Mouse (Mus musculus) midbrain, embryonic 15.5 days (tissue): ENCODE results near the gene Gm20538. TPM values are rescaled to one million over a fixed set of nuclear protein-coding genes. Genes with fewer than 3 reads are reported as not detected.

Source experiments
- ATAC-seq: fragments of 200-750 bp; cut with Nextera tagmentation; replicated peaks from 2 replicates; pipeline ENCODE4 v1.8.0; 2017; ENCODE audit warnings: moderate TSS enrichment
- H3K27ac ChIP-seq: fragments of 300-500 bp; sonication (generic); 2 replicates; pipeline ENCODE4 v1.5.1; 2015; ENCODE audit warnings: mild to moderate bottlenecking, inconsistent platforms
- H3K27me3 ChIP-seq: fragments of 300-500 bp; sonication (generic); replicated peaks from 2 replicates; pipeline ENCODE4 v1.6.1; 2015; ENCODE audit warnings: inconsistent platforms
- H3K36me3 ChIP-seq: fragments of 300-500 bp; sonication (generic); replicated peaks from 2 replicates; pipeline ENCODE4 v1.6.1; 2015; ENCODE audit warnings: inconsistent platforms
- H3K4me1 ChIP-seq: fragments of 300-500 bp; sonication (generic); 2 replicates; pipeline ENCODE4 v1.6.1; 2015; ENCODE audit warnings: inconsistent platforms
- H3K4me2 ChIP-seq: fragments of 300-500 bp; sonication (generic); 2 replicates; pipeline ENCODE4 v1.6.1; 2015; ENCODE audit warnings: inconsistent platforms, mild to moderate bottlenecking, moderate library complexity
- H3K4me3 ChIP-seq: fragments of 300-500 bp; sonication (generic); 2 replicates; pipeline ENCODE4 v1.5.1; 2015; ENCODE audit warnings: mild to moderate bottlenecking, inconsistent platforms
- H3K9ac ChIP-seq: fragments of 300-500 bp; sonication (generic); 2 replicates; pipeline ENCODE4 v1.6.1; 2015; ENCODE audit warnings: mild to moderate bottlenecking, inconsistent platforms
- H3K9me3 ChIP-seq: fragments of 300-500 bp; sonication (generic); 2 replicates; pipeline ENCODE4 v1.6.1; 2016; ENCODE audit warnings: inconsistent platforms
- WGBS: fragments of 180-500 bp; shearing (Covaris S2); methylation state at CpG from one replicate; pipeline ENCODE4 v1.1.7; 2015; ENCODE audit warnings: mixed read lengths; 5-methylcytosine and 5-hydroxymethylcytosine counted together
- polyA plus RNA-seq: library from polyadenylated mRNA; unstranded; fragments of >200 nt; fragmentation: Nextera tagmentation; extraction: Ambion mirVana; gene quantifications from 2 replicates; pipeline ENCODE4 v1.2.1, GENCODE M21; 2015

The Gm20538 gene
- polyA plus RNA-seq, 1 experiment from 2014 or later = not detected

DNA sequence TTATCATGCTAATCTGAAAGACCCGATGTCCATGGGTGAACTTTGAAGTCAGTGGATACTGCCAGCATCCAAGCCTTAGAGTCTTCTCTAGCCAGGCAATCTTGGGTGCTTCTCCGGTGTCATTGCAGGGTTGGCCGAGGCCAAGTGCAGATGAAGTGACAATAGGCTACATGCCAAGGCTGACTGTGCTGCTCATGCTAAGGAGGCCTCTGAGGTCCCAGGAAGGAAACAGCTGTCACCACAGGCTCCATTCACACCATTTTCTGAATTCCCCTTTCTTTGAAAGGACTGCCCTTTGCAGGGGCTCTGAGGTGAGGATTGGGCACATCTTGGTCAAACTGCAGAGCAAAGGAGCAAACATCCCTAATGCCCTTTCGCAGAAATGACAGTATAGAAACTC lies 49.9 kb downstream of the Gm20538 start:
- Histone ChIP-seq H3K27me3 (peaks cover 90% of the 10 kb centered on the region), H3K9ac (no peak overlapping the region), H3K4me3 (no peak overlapping the region), H3K9me3 (no peaks in the 10 kb centered on the region), H3K4me2 (no peak overlapping the region), H3K4me1 (no peaks in the 10 kb centered on the region), H3K36me3 (no peaks in the 10 kb centered on the region), H3K27ac (no peak overlapping the region)
- ATAC-seq = no peak
- WGBS = 81% methylated on average over 4 of the region's 4 CpGs

DNA sequence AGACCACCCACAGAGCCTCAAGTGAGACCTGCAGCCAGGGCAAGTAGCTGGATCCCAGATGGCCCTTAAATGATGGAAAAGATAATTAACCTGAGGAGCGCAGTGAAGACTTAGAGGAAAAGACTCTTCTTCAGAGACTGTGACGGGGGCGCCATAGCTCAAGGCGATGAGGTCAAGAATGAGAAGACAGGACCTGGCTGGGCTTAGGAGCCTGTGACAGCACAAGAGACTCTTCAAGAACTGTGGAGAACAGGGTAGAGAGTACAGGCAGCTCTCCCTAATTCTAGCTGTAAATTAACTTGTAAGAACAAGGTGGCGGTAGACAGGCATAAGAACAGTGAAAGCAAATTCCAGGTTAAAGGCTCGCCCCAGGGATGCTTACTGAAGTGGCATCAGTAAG lies 50.7 kb downstream of the Gm20538 start:
- no peak overlapping the region for H3K27ac ChIP-seq
- no peaks in the 10 kb centered on the region for H3K36me3 ChIP-seq
- 85% methylated on average over 6 of the region's 6 CpGs for WGBS
- H3K9me3 ChIP-seq = no peaks in the 10 kb centered on the region
- H3K4me2 ChIP-seq = no peak overlapping the region
- no peak overlapping the region for H3K4me3 ChIP-seq
- ATAC-seq = no peak
- H3K27me3 ChIP-seq = peaks cover 89% of the 10 kb centered on the region
- H3K4me1 ChIP-seq = no peaks in the 10 kb centered on the region
- H3K9ac ChIP-seq = no peak overlapping the region

DNA sequence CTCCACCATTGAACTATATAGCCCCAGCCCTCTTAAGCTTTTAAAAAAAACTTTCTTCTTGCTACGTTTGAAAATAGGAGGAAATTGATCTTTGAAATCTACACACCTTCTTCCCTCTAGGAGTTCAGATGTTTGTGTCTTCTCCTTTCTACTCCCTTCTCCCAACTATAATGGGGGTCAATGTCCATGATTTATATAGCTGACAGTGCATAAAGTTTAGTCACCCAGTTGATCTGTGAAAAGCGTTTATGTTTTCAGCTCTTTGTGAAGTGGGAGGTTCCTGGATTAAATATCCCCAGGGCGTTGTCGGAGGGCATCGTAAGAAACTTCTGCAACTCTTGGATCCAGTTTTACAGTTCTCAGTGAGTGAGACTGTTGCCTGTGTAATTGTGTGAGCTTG lies 52.4 kb downstream of the Gm20538 start:
- WGBS = 51% methylated on average over 5 of the region's 5 CpGs
- Histone ChIP-seq H3K9ac (no peak overlapping the region), H3K27me3 (peaks cover 88% of the 10 kb centered on the region), H3K4me1 (no peaks in the 10 kb centered on the region), H3K36me3 (no peaks in the 10 kb centered on the region), H3K9me3 (no peaks in the 10 kb centered on the region), H3K27ac (no peak overlapping the region), H3K4me2 (no peak overlapping the region), H3K4me3 (no peak overlapping the region)
- ATAC-seq = no peak

DNA sequence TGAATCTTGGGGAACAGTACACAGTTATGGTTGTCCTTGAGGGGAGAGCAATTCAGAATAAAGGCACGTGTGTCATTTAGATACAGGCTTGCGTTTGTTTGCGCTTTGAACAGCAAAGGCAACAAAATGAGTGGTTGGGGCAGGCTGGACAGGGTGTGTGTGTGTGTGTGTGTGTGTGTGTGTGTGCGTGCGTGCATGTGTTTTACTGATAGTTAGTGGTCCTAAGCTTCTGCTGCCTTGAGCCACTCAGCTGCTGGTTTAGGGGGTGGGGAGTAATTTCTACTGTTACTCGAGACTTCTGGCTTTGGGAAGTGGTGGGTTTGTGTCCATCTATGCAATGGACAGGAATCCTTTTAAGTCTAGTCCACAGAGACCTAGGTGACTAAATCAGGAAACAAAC lies 53.7 kb downstream of the Gm20538 start:
- no peaks in the 10 kb centered on the region for H3K36me3 ChIP-seq
- no peak overlapping the region for H3K9ac ChIP-seq
- H3K27ac ChIP-seq = no peak overlapping the region
- WGBS = 63% methylated on average over 6 of the region's 6 CpGs
- no peak for ATAC-seq
- H3K4me1 ChIP-seq = no peaks in the 10 kb centered on the region
- H3K4me2 ChIP-seq = no peak overlapping the region
- no peak overlapping the region for H3K4me3 ChIP-seq
- no peaks in the 10 kb centered on the region for H3K9me3 ChIP-seq
- H3K27me3 ChIP-seq = peaks cover 88% of the 10 kb centered on the region

DNA sequence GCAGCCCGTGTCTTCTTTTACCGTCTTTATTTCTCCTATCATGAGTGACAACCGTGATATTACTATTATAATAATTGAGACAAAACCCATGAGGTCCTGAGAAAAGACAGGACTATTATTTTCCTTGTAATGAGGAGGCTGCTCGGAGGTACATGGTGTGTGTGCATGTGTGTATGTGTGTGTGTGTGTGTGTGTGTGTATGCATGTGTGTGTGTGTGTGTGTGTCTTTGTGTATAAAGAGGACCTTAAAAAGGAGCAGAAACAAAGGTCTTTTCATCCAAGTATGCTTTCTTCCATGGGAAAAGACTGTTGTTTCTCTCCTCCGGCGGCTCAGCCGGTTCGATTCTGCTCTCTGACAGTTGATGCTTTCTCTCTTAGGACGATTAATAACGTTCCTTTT lies 55.7 kb downstream of the Gm20538 start:
- WGBS = 33% methylated on average over 10 of the region's 10 CpGs
- Histone ChIP-seq H3K4me3 (no peak overlapping the region), H3K4me2 (no peak overlapping the region), H3K4me1 (no peaks in the 10 kb centered on the region), H3K27ac (no peak overlapping the region), H3K27me3 (peaks cover 89% of the 10 kb centered on the region), H3K36me3 (no peaks in the 10 kb centered on the region), H3K9me3 (no peaks in the 10 kb centered on the region), H3K9ac (no peak overlapping the region)
- ATAC-seq = no peak

DNA sequence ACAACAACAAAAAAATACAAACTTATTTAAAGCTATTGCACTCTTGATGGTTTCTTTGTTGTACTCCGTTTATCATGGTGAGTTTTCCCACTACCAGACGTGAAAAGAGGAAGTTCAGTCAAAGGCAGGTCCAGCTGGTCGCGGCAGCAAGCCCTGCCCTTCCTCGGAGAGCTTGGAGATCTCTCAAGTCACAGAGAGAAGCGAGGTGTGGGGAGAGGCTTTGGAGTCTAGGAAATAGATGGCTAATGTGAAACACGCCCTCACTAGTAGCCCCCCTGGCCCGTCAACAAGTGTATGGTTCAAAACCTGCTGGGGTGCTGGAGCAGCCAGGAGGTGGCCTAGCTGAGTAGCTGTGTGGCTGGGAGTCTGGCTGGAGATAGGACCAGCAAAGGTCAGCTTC lies 56.1 kb downstream of the Gm20538 start:
- no peaks in the 10 kb centered on the region for H3K36me3 ChIP-seq
- WGBS = 39% methylated on average over 8 of the region's 8 CpGs

More for the DNA sequence above, 56.1 kb downstream of the Gm20538 start:
- ATAC-seq = no peak
- H3K4me2 ChIP-seq = no peak overlapping the region
- no peaks in the 10 kb centered on the region for H3K9me3 ChIP-seq
- no peaks in the 10 kb centered on the region for H3K4me1 ChIP-seq
- peaks cover 89% of the 10 kb centered on the region for H3K27me3 ChIP-seq
- no peak overlapping the region for H3K4me3 ChIP-seq
- no peak overlapping the region for H3K9ac ChIP-seq
- H3K27ac ChIP-seq = no peak overlapping the region

Other genes starting within 250 kb of the Gm20538 start
- 0.08 and 0.13 TPM in 2 replicates for gene Scd4, start 219.7 kb downstream of the Gm20538 start, polyA plus RNA-seq
- gene Scd1, start 145.0 kb downstream of the Gm20538 start, polyA plus RNA-seq = 6.9 and 7.0 TPM in 2 replicates
- gene Wnt8b, start 59.4 kb downstream of the Gm20538 start, polyA plus RNA-seq = 2.6 and 3.7 TPM in 2 replicates
- gene Sec31b, start 7.0 kb downstream of the Gm20538 start, polyA plus RNA-seq = 0.19 and 0.30 TPM in 2 replicates
- gene Ndufb8, start 2.6 kb upstream of the Gm20538 start, polyA plus RNA-seq = 601 and 626 TPM in 2 replicates
- 26.0 and 29.8 TPM in 2 replicates for gene Hif1an, start 10.0 kb upstream of the Gm20538 start, polyA plus RNA-seq
- 0.68 TPM in 2 replicates for gene Pax2, start 203.2 kb upstream of the Gm20538 start, polyA plus RNA-seq